Mouse (Mus musculus): ENCODE results near the gene Ndufs6. TPM values are rescaled to one million over a fixed set of nuclear protein-coding genes. Genes with fewer than 3 reads are reported as not detected.

The Ndufs6 gene
- polyA plus RNA-seq, 1 experiment from 2014 or later, result 369 TPM

GRCm38 (mm10) chr13:73323406-73323805, 4.9 kb downstream of the Ndufs6 start:
- no peak overlapping the region for H3K4me2 ChIP-seq (ENCODE audit: low read depth, severe bottlenecking)

DNA sequence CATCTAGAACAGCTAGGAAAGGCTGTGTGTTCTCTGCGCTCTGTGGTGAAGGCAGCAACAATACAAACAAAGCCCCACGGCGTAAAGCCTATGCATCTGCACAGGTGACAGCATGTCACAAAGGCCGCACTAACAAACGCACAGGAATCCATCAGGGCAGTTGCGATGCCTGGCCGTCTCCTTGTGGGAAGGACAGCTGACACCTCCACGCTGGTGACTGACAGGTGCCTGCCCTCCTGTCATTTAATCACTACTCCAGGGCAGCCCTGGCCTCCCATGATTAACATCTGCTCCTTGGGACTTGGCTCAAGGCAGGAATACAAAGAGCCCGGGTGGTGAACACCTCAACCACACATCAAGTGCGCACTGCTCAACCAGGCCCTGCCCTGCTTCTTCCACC, 5.7 kb downstream of the Ndufs6 start:
- Histone ChIP-seq H3K4me2 (ENCODE audit: low read depth, severe bottlenecking) (no peak overlapping the region), H3K4me3 (ENCODE audit: low read depth, low read length) (no peak overlapping the region), H3K9ac (ENCODE audit: low read length) (no peak overlapping the region), H3K4me1 (ENCODE audit: control insufficient read depth, insufficient read depth, low read length) (no peaks in the 10 kb centered on the region), H3K27ac (replicated peaks; ENCODE audit: low read depth, low read length) (no peak overlapping the region), H3K9me3 (ENCODE audit: control insufficient read depth, low read length) (no peaks in the 10 kb centered on the region), H3K27me3 (ENCODE audit: control insufficient read depth, insufficient read depth, low read length) (no peaks in the 10 kb centered on the region), H3K36me3 (ENCODE audit: control insufficient read depth, insufficient read depth, low read length) (peaks cover 23% of the 10 kb centered on the region)
- no peak for DNase-seq (ENCODE audit: low spot score)
- no peak for ATAC-seq (ENCODE audit: insufficient number of reproducible peaks, low FRiP score, low TSS enrichment, low read depth)
- 94% methylated on average over 10 of the region's 10 CpGs for WGBS

More at GRCm38 (mm10) chr13:73323406-73323805, 4.9 kb downstream of the Ndufs6 start:
- Histone ChIP-seq H3K27ac (replicated peaks; ENCODE audit: low read depth, low read length) (no peak overlapping the region), H3K4me3 (ENCODE audit: low read depth, low read length) (no peak overlapping the region), H3K27me3 (ENCODE audit: control insufficient read depth, insufficient read depth, low read length) (no peaks in the 10 kb centered on the region), H3K9ac (ENCODE audit: low read length) (no peak overlapping the region), H3K9me3 (ENCODE audit: control insufficient read depth, low read length) (no peaks in the 10 kb centered on the region), H3K36me3 (ENCODE audit: control insufficient read depth, insufficient read depth, low read length) (peaks cover 19% of the 10 kb centered on the region), H3K4me1 (ENCODE audit: control insufficient read depth, insufficient read depth, low read length) (no peaks in the 10 kb centered on the region)
- WGBS, result 96% methylated on average over 4 of the region's 4 CpGs
- no peak for DNase-seq (ENCODE audit: low spot score)
- no peak for ATAC-seq (ENCODE audit: insufficient number of reproducible peaks, low FRiP score, low TSS enrichment, low read depth)

- no peaks in the 10 kb centered on the region for H3K9me3 ChIP-seq (ENCODE audit: control insufficient read depth, low read length)
- no peaks in the 10 kb centered on the region for H3K27me3 ChIP-seq (ENCODE audit: control insufficient read depth, insufficient read depth, low read length)
- WGBS, result 96% methylated on average over 4 of the region's 4 CpGs
- no peaks in the 10 kb centered on the region for H3K4me1 ChIP-seq (ENCODE audit: control insufficient read depth, insufficient read depth, low read length)
- H3K9ac ChIP-seq (ENCODE audit: low read length), result no peak overlapping the region
- H3K4me2 ChIP-seq (ENCODE audit: low read depth, severe bottlenecking), result no peak overlapping the region
- DNase-seq (ENCODE audit: low spot score) (no peak), ATAC-seq (ENCODE audit: insufficient number of reproducible peaks, low FRiP score, low TSS enrichment, low read depth) (no peak)
- H3K4me3 ChIP-seq (ENCODE audit: low read depth, low read length), result no peak overlapping the region
- peaks cover 23% of the 10 kb centered on the region for H3K36me3 ChIP-seq (ENCODE audit: control insufficient read depth, insufficient read depth, low read length)
- no peak overlapping the region for H3K27ac ChIP-seq (replicated peaks; ENCODE audit: low read depth, low read length)
Measured at GRCm38 (mm10) chr13:73320048-73320447, 8.3 kb downstream of the Ndufs6 start.

DNA sequence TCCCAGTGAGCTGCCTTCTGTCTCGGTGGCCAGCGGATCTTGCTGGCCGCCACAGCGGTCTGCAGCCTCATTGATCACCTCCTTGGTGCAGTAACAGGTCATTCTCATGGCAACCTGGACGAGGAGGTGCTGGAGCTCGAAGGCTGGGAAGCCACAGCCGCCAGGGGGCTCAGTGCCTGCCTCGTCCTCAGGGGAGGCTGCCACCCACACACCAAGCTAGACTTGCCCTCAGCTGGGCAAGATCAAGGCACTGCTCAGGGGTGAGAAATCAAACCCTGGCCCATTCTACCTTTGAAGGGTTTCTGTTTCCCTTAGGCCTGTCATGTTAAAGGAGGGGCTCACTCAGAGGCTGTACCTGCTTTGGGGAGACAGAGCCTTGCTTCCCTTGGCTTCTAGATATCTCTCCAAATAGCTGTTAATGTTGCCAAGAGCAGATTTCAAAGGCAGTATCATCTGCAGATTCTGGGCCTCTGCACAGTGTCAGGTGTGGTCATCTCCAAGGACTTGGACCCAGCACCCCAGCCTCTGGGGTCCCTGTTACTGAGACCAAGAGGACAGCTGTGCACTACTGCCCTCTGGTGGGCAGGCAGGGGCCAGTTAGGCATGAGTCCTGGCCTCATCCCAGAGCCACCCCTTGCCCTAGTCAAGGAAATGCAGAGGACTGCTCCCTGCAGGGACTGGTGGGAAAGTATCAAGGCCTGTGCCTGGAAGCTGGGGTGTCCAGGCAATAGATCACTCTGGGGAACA, 18.0 kb downstream of the Ndufs6 start:
- no peaks in the 10 kb centered on the region for H3K4me1 ChIP-seq (ENCODE audit: control insufficient read depth, insufficient read depth, low read length)
- WGBS, result 25% methylated on average over 8 of the region's 8 CpGs
- H3K9me3 ChIP-seq (ENCODE audit: control insufficient read depth, low read length), result no peaks in the 10 kb centered on the region
- H3K36me3 ChIP-seq (ENCODE audit: control insufficient read depth, insufficient read depth, low read length), result no peaks in the 10 kb centered on the region
- no peak overlapping the region for H3K4me2 ChIP-seq (ENCODE audit: low read depth, severe bottlenecking)
- peak; percentile 79 for DNase-seq (ENCODE audit: low spot score)
- H3K27ac ChIP-seq (replicated peaks; ENCODE audit: low read depth, low read length), result no peak overlapping the region
- H3K27me3 ChIP-seq (ENCODE audit: control insufficient read depth, insufficient read depth, low read length), result no peaks in the 10 kb centered on the region
- ATAC-seq (ENCODE audit: insufficient number of reproducible peaks, low FRiP score, low TSS enrichment, low read depth), result peak; percentile 61; the same call in 1 of the 2 replicates
- H3K9ac ChIP-seq (ENCODE audit: low read length), result no peak overlapping the region
- no peak overlapping the region for H3K4me3 ChIP-seq (ENCODE audit: low read depth, low read length)

GRCm38 (mm10) chr13:73306430-73306829, 21.9 kb downstream of the Ndufs6 start:
- no peak for DNase-seq (ENCODE audit: low spot score)
- ATAC-seq (ENCODE audit: insufficient number of reproducible peaks, low FRiP score, low TSS enrichment, low read depth), result no peak
- Histone ChIP-seq H3K27ac (replicated peaks; ENCODE audit: low read depth, low read length) (no peak overlapping the region), H3K9me3 (ENCODE audit: control insufficient read depth, low read length) (no peaks in the 10 kb centered on the region), H3K9ac (ENCODE audit: low read length) (no peak overlapping the region), H3K27me3 (ENCODE audit: control insufficient read depth, insufficient read depth, low read length) (no peaks in the 10 kb centered on the region), H3K4me1 (ENCODE audit: control insufficient read depth, insufficient read depth, low read length) (no peaks in the 10 kb centered on the region), H3K4me2 (ENCODE audit: low read depth, severe bottlenecking) (no peak overlapping the region), H3K36me3 (ENCODE audit: control insufficient read depth, insufficient read depth, low read length) (no peaks in the 10 kb centered on the region), H3K4me3 (ENCODE audit: low read depth, low read length) (no peak overlapping the region)
- WGBS, result 58% methylated on average over 4 of the region's 4 CpGs

- no peaks in the 10 kb centered on the region for H3K36me3 ChIP-seq (ENCODE audit: control insufficient read depth, insufficient read depth, low read length)
- no peaks in the 10 kb centered on the region for H3K9me3 ChIP-seq (ENCODE audit: control insufficient read depth, low read length)
- ATAC-seq (ENCODE audit: insufficient number of reproducible peaks, low FRiP score, low TSS enrichment, low read depth) (no peak), DNase-seq (ENCODE audit: low spot score) (no peak)
- no peak overlapping the region for H3K27ac ChIP-seq (replicated peaks; ENCODE audit: low read depth, low read length)
- H3K27me3 ChIP-seq (ENCODE audit: control insufficient read depth, insufficient read depth, low read length), result no peaks in the 10 kb centered on the region
- no peak overlapping the region for H3K9ac ChIP-seq (ENCODE audit: low read length)
- no peak overlapping the region for H3K4me3 ChIP-seq (ENCODE audit: low read depth, low read length)
- 65% methylated on average over 4 of the region's 4 CpGs for WGBS
- no peaks in the 10 kb centered on the region for H3K4me1 ChIP-seq (ENCODE audit: control insufficient read depth, insufficient read depth, low read length)
- no peak overlapping the region for H3K4me2 ChIP-seq (ENCODE audit: low read depth, severe bottlenecking)
Measured at GRCm38 (mm10) chr13:73306085-73306410, 22.3 kb downstream of the Ndufs6 start.

DNA sequence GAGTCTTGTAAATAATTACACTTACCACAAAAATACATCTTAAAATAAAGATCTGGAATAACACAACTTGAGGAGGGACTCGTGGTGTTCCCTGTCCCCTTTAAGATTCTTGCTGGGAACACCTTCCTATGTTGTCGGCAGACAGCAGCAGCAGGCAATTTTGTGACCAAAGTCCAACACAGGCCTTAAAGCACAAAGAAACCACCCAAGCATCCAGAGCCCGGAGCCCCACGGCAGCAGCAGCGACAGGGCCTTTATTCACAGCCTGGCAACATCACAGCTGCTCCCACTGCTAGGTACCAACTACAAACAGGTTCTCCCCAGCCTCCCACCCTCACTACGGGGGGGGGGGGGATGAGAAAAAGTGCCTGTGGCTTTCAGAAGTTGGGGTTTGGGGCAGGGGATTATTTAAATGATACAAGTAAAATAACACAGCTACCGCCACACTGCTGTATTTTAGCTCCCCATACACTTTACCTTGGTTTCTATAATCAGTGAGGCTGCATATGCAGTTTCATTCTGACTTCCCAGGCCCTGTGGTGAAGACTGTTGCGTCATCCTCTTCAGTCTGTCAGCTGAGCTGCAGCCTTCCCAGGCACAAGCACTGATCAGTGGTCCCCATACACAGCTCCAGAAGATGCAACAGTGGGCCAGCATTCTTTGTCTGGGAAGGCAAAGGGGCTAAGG, 22.8 kb downstream of the Ndufs6 start:
- no peaks in the 10 kb centered on the region for H3K27me3 ChIP-seq (ENCODE audit: control insufficient read depth, insufficient read depth, low read length)
- H3K4me3 ChIP-seq (ENCODE audit: low read depth, low read length), result no peak overlapping the region
- WGBS, result 65% methylated on average over 8 of the region's 8 CpGs
- H3K4me1 ChIP-seq (ENCODE audit: control insufficient read depth, insufficient read depth, low read length), result no peaks in the 10 kb centered on the region
- ATAC-seq (ENCODE audit: insufficient number of reproducible peaks, low FRiP score, low TSS enrichment, low read depth) (no peak), DNase-seq (ENCODE audit: low spot score) (no peak)
- H3K36me3 ChIP-seq (ENCODE audit: control insufficient read depth, insufficient read depth, low read length), result no peaks in the 10 kb centered on the region
- H3K9ac ChIP-seq (ENCODE audit: low read length), result no peak overlapping the region
- H3K4me2 ChIP-seq (ENCODE audit: low read depth, severe bottlenecking), result no peak overlapping the region
- no peak overlapping the region; the same call in 1 of the 2 replicates for H3K27ac ChIP-seq (replicated peaks; ENCODE audit: low read depth, low read length)
- no peaks in the 10 kb centered on the region for H3K9me3 ChIP-seq (ENCODE audit: control insufficient read depth, low read length)

DNA sequence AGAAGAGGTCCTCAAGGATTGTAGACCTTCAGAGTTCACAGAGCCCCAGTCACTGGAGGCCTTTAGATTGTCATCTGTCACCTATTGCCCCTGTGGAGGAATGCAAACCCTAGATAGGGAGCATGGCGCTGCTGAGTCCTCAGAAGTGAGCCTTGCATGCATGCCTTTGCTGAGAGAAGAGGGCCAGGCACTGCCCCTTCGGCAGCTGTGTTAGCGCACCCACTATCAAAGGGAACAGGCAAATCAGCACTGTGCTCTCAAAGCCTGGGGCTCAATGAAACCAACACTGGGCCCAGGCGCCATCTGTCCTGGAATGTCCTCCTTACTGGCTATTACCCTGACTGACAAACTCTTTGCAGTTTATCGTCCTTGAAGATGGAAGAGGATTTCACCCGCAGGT, 23.6 kb downstream of the Ndufs6 start:
- no peak for DNase-seq (ENCODE audit: low spot score)

More for the DNA sequence above, 23.6 kb downstream of the Ndufs6 start:
- H3K9ac ChIP-seq (ENCODE audit: low read length), result no peak overlapping the region
- 52% methylated on average over 6 of the region's 6 CpGs for WGBS
- H3K27me3 ChIP-seq (ENCODE audit: control insufficient read depth, insufficient read depth, low read length), result no peaks in the 10 kb centered on the region
- no peaks in the 10 kb centered on the region for H3K4me1 ChIP-seq (ENCODE audit: control insufficient read depth, insufficient read depth, low read length)
- no peak for ATAC-seq (ENCODE audit: insufficient number of reproducible peaks, low FRiP score, low TSS enrichment, low read depth)
- no peak overlapping the region for H3K27ac ChIP-seq (replicated peaks; ENCODE audit: low read depth, low read length)
- H3K9me3 ChIP-seq (ENCODE audit: control insufficient read depth, low read length), result no peaks in the 10 kb centered on the region
- no peak overlapping the region for H3K4me2 ChIP-seq (ENCODE audit: low read depth, severe bottlenecking)
- H3K36me3 ChIP-seq (ENCODE audit: control insufficient read depth, insufficient read depth, low read length), result no peaks in the 10 kb centered on the region
- H3K4me3 ChIP-seq (ENCODE audit: low read depth, low read length), result no peak overlapping the region

Measured in limb, embryonic 11.5 days (tissue).